ENCODE assay signal across 23 mouse cellular contexts in genomic region chr8:77337272-77337671, GRCm38 (mm10).
DNase-seq lines count a peak whose midpoint lies in the region; ATAC-seq lines count a peak whose summit lies in the region.
"Had no signal": no experiment of that assay in that cellular context is flagged by ENCODE, and none has a peak within 500 bp of the region (broad histone marks: within the 10 kb centered on the region; RNA-seq: fewer than 3 reads in every experiment).

No protein-coding gene starts in this region.

- no peak overlapping the region for H3K27ac ChIP-seq in kidney, embryonic 16.5 days (ENCODE audit: low read length)
- H3K27ac ChIP-seq in embryonic facial prominence, embryonic 11.5 days (replicated peaks; ENCODE audit: low read depth, low read length), result no peak overlapping the region
- no peak overlapping the region for H3K27ac ChIP-seq in stomach, embryonic 14.5 days (ENCODE audit: low read length)
- H3K27ac ChIP-seq: heart, adult 2 months; layer of hippocampus, adult 2 months; liver, embryonic 14.5 days; neural tube, embryonic 15.5 days had no signal

- H3K4me3 ChIP-seq in kidney, embryonic 16.5 days (ENCODE audit: low read length), result no peak overlapping the region
- H3K4me3 ChIP-seq in embryonic facial prominence, embryonic 11.5 days (ENCODE audit: low read depth, low read length), result no peak overlapping the region
- H3K4me3 ChIP-seq in stomach, embryonic 14.5 days (ENCODE audit: low read depth, low read length), result no peak overlapping the region
- H3K4me3 ChIP-seq: heart, adult 2 months; layer of hippocampus, adult 2 months; myocyte; neural tube, embryonic 15.5 days had no signal

- peak; percentile 27; the same call in 1 of the 2 replicates for ATAC-seq in frontal cortex, adult (ENCODE audit: low TSS enrichment)
- 0 out of 2 replicates have a peak, but pooled peaks have one; percentile 47 for ATAC-seq in kidney, embryonic 16.5 days (ENCODE audit: low FRiP score, low TSS enrichment)
- ATAC-seq in embryonic facial prominence, embryonic 11.5 days (replicated peaks; ENCODE audit: insufficient number of reproducible peaks, low FRiP score, low TSS enrichment, low read depth), result 0 out of 2 replicates have a peak, but pooled peaks have one; percentile 41
- peak; percentile 16; the same call in 1 of the 2 replicates for ATAC-seq in stomach, embryonic 14.5 days (ENCODE audit: insufficient number of reproducible peaks, insufficient read depth, low FRiP score, low read depth)
- ATAC-seq: CD4-positive, CD25-positive, alpha-beta regulatory T cell, adult 4 months; hindbrain, embryonic 16.5 days had no signal

- 54% methylated on average over 12 of the region's 12 CpGs for WGBS in kidney, embryonic 16.5 days
- WGBS in embryonic facial prominence, embryonic 11.5 days, result 69% methylated on average over 12 of the region's 12 CpGs
- WGBS in stomach, embryonic 14.5 days, result 61% methylated on average over 12 of the region's 12 CpGs

- peaks cover 10% of the 10 kb centered on the region for H3K4me1 ChIP-seq in kidney, embryonic 16.5 days (ENCODE audit: insufficient read depth, low read length)
- peaks cover 5% of the 10 kb centered on the region; the same call in 1 of the 2 replicates for H3K4me1 ChIP-seq in embryonic facial prominence, embryonic 11.5 days (ENCODE audit: control insufficient read depth, insufficient read depth, low read length)
- H3K4me1 ChIP-seq in stomach, embryonic 14.5 days (ENCODE audit: control insufficient read depth, insufficient read depth, low read length), result no peaks in the 10 kb centered on the region
- H3K4me1 ChIP-seq: neural tube, embryonic 15.5 days had no signal

- H3K4me2 ChIP-seq in kidney, embryonic 16.5 days (replicated peaks; ENCODE audit: low read depth, low read length), result no peak overlapping the region
- H3K4me2 ChIP-seq in embryonic facial prominence, embryonic 11.5 days (ENCODE audit: low read depth, low read length), result no peak overlapping the region
- no peak overlapping the region for H3K4me2 ChIP-seq in stomach, embryonic 14.5 days (replicated peaks; ENCODE audit: low read depth, low read length)
- H3K4me2 ChIP-seq: neural tube, embryonic 15.5 days had no signal

- peaks cover 5% of the 10 kb centered on the region; the same call in 1 of the 2 replicates for H3K36me3 ChIP-seq in kidney, embryonic 16.5 days (ENCODE audit: insufficient read depth, low read length)
- no peaks in the 10 kb centered on the region for H3K36me3 ChIP-seq in embryonic facial prominence, embryonic 11.5 days (replicated peaks; ENCODE audit: control insufficient read depth, insufficient read depth, low read depth, low read length)
- 0 out of 2 replicates have a peak, but pooled peaks cover 2% of the 10 kb centered on the region for H3K36me3 ChIP-seq in stomach, embryonic 14.5 days (ENCODE audit: control insufficient read depth, insufficient read depth, low read length)
- H3K36me3 ChIP-seq: neural tube, embryonic 15.5 days had no signal

- H3K9me3 ChIP-seq in kidney, embryonic 16.5 days (ENCODE audit: low read length), result no peaks in the 10 kb centered on the region
- no peaks in the 10 kb centered on the region for H3K9me3 ChIP-seq in embryonic facial prominence, embryonic 11.5 days (replicated peaks; ENCODE audit: control insufficient read depth, low read length)
- no peaks in the 10 kb centered on the region for H3K9me3 ChIP-seq in stomach, embryonic 14.5 days (ENCODE audit: control insufficient read depth, low read depth, low read length)
- H3K9me3 ChIP-seq: neural tube, embryonic 15.5 days had no signal

- DNase-seq in frontal cortex, postnatal 14 days (ENCODE audit: low spot score in 2 of 2), result no peak
- no peak for DNase-seq in kidney, adult 11 months
- no peak for DNase-seq in embryonic facial prominence, embryonic 11.5 days (ENCODE audit: low spot score)
- no peak for DNase-seq in thymus, postnatal 10 days (ENCODE audit: low spot score in 2 of 2)
- no peak for DNase-seq in urinary bladder, postnatal 25 days (ENCODE audit: low spot score)
- DNase-seq: adrenal gland, adult 2 months; cerebellum, adult 11 months; cerebellum, postnatal 25 days; gastrocnemius, postnatal 10 days; heart, adult 2 months; kidney, adult 9 months; left cerebral cortex, postnatal 4 days; lung, postnatal 10 days; thymus, adult 2 months had no signal

- H3K27me3 ChIP-seq in kidney, embryonic 16.5 days (ENCODE audit: insufficient read depth, low read length), result no peaks in the 10 kb centered on the region
- no peaks in the 10 kb centered on the region for H3K27me3 ChIP-seq in embryonic facial prominence, embryonic 11.5 days (ENCODE audit: control insufficient read depth, insufficient read depth, low read length)
- no peaks in the 10 kb centered on the region for H3K27me3 ChIP-seq in stomach, embryonic 14.5 days (ENCODE audit: control insufficient read depth, insufficient read depth, low read length)
- H3K27me3 ChIP-seq: neural tube, embryonic 15.5 days had no signal

- no peak overlapping the region for H3K9ac ChIP-seq in kidney, embryonic 16.5 days (replicated peaks; ENCODE audit: low read length)
- no peak overlapping the region for H3K9ac ChIP-seq in embryonic facial prominence, embryonic 11.5 days (replicated peaks; ENCODE audit: low read length)
- H3K9ac ChIP-seq in stomach, embryonic 14.5 days (replicated peaks; ENCODE audit: low read depth, low read length), result no peak overlapping the region
- H3K9ac ChIP-seq: liver, embryonic 14.5 days; neural tube, embryonic 15.5 days had no signal
